Mouse (Mus musculus) heart, postnatal 4 days (tissue): ENCODE measurements around the gene Mrps34. TPM values are rescaled to one million over a fixed set of nuclear protein-coding genes. Genes with fewer than 3 reads are reported as not detected.

Experiments
- DNase-seq: peaks from one replicate; pipeline ENCODE4 v3.0.0; 2021
- total RNA-seq, 2 experiments: library from RNA; stranded (reverse); gene quantifications; 2 replicates each; pipeline ENCODE4 v1.2.3; 2021

Mrps34 gene
- total RNA-seq, 2 experiments from 2014 or later: 93.6 to 97.0 TPM

DNA sequence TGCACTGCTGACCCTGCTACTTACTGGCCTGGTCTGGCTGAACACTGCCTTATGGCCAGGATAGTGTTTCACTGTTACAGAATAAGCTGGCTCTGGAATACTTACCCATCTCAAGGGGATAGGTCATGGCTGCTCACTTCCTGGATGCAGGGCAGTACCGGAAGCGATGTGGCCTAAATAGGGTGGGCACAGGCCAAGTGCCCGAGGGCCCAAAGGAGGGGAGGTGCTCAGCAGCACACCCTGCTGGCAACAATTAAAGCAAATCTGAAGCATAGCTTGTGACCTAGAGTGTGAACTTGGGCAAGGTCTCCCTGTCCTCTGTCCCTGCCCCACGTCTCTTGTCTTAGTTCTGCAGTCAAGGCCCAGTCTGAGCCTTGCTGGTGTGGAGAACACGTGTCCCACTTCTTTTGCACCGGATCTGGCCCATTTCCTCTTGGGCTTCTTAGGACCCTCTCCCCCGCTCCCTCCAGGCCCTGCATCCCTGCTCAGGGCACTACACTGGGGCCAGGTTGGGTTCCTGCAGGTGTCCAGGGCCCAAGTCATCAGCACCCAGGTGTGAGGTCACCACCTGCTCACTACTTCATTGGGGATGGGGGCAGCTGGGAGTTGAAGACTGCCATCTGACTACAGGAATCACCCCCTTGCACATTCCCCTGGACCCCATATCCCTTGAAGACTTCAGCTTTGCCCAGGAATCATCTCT, 13.0 kb upstream of the Mrps34 start:
- DNase-seq: peak; percentile 71

DNA sequence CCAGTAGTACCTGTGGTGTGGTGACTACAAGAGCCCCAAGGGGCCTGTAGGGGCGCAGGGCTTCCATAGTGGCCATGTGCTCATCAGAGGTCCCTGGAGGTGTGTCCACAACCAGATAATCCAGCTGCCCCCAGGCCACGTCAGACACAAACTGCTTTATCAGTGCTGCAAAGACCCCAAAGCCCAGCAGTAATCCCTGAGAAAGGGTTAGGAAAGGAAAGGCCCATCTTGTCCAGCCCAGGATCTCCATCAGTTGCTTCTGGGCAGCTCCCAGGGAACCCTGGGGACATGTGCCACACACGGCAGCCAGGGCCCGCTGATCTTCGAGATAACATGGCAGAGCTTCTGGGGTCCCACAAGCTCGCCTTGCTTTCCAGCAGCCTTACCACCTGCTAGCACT, 10.5 kb upstream of the Mrps34 start:
- DNase-seq: no peak

DNA sequence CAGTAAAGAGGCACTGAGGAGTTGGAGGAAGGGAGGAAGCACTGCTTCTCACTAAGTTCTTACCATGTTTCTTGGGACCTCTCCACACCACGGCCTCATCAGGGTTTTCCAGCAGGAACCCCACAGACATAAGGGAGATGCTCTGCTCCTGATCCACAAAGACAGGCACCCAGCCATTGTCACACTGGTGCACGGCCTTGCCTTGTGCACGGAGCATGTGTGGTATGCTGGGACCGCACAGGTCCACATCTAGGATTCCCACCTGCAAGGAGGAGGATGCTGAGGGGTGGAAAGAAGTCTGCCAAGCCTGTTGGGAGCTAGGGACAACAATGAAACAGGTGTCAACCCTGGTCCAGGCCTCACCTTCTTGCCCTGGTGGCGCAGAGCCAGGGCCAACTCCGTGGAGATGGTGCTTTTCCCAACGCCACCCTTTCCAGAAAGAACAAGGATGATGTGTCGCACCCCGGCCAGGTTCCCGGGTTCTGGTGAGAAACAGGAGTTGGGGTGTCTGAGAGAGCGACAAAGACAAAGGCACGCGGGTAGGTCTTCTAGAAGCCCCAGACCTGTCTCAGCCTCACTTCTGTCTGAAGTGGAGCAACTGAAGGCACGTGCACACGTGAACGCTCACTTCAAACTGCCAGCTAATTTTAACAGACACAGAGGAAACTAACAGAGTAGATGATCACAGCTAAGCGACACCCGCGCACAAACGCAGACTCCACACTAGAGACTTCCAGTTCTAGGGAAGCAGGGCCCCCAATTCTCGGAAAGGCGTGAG, 9.4 kb upstream of the Mrps34 start:
- no peak for DNase-seq

DNA sequence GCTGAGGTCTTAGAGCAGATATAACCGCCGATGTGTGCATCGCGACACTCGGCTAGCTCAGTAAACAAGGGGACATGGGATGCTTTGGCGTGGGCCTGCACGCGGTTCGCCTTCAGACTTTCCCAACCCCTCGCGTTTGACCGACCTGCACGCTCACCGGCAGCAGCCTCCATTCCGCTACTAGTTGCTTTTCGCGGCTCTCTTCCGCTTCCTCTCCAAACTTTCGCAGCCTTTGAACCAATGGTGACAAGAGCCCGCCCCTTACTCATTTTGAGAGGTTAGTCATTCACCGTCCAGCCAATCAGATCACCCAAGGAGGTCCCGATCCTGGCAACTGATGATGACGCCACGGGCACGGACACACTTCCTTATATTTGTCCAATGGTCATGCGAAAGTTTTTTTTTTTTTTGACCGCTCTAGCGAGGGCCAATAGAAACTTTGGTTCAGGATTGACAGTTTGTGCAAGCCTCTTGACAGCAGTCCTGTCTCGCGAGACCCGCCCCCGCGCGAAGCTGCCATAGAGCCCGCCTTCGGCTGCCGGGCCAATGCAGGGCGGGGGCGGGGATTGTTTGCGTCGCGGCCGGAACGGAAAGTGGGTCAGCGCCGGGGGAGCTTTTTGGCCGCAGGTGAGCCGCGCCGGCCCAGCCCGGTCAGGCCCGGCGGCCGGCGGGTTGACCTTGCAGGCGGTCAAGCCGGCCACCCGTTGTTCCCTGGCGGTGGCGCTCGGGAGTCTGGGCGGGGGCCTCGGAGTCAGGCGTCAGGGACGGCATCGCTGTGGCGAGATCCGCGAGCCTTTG, 8.6 kb upstream of the Mrps34 start, which contains the start of the genes Nubp2 and Spsb3:
Gene Nubp2 (minus strand): TSS at position 216 of the 798 bp plus-strand sequence.
Gene Spsb3 (plus strand): TSS at position 510 of the 798 bp plus-strand sequence.
- DNase-seq: peak; percentile 98

DNA sequence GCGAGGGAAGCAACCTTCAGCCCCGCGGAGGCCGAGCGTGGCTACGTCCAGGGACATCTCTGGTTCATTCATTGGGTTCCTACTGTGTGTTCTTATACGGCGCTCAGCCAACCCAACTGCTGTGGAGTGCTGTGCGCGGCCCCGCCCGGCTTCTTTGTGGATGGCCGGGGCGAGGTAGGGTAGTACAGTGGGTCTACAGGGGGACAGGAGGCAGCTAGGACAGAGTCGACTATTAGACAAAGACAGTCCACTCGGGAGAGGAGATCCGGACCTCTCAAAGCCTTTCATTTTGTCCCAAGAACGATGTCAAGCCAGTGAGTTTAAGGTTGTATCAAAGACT, 8.0 kb upstream of the Mrps34 start:
- DNase-seq: no peak

DNA sequence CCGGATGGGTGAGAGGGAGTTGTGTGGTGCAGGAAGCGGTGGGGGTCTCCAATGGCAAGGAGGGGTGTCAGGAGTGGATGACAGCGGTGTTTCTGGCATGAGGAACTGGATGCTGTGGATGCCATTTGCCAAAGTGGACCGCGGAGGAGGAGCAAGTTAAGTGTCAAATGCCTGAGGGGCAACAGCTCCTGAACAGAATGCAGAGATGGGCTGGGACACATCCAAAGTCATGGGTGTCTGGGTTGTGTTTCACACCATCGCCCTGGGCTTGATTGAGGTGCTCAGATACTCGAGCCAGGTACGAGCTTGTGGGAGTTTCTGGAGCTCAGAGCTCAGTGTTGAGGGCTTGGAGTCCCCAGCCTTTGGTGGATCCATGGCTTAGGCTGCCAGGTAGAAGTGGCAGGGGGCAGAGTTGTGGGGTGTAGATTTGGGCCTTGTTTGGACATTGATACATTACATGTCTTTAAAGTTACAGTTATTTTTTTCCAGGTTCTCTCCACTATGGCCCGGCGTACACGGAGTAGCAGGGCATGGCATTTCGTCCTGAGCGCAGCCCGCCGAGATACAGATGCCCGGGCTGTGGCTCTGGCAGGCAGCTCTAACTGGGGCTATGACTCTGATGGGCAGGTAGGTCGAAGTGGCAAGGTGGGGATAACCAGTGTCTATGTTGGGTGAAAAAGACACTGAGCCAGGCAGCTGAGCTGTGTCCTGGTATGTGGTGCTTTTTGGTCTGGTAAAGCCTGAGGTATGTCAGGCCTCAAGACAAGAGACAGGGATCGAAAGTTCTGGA, 7.4 kb upstream of the Mrps34 start:
- no peak for DNase-seq

DNA sequence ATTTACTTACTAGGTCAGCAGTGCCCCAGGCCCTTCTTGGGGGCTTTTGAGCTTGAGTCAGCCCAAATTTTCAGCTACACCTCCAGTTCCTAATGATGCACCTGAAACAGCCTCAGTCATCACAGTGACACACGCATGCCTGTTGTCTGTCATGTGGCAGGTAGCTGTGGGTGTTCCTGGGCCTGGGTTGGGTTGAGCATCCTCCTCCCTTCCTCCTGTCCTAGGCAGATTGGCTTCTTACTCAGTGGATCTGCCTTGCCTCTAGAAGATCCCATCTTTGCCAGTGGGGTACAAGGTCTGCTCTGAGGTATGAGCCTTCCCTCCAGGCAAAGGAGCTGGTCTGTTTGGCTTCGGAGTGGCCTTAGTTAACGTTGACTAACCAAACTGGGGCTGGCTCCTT, 6.1 kb upstream of the Mrps34 start:
- no peak for DNase-seq

DNA sequence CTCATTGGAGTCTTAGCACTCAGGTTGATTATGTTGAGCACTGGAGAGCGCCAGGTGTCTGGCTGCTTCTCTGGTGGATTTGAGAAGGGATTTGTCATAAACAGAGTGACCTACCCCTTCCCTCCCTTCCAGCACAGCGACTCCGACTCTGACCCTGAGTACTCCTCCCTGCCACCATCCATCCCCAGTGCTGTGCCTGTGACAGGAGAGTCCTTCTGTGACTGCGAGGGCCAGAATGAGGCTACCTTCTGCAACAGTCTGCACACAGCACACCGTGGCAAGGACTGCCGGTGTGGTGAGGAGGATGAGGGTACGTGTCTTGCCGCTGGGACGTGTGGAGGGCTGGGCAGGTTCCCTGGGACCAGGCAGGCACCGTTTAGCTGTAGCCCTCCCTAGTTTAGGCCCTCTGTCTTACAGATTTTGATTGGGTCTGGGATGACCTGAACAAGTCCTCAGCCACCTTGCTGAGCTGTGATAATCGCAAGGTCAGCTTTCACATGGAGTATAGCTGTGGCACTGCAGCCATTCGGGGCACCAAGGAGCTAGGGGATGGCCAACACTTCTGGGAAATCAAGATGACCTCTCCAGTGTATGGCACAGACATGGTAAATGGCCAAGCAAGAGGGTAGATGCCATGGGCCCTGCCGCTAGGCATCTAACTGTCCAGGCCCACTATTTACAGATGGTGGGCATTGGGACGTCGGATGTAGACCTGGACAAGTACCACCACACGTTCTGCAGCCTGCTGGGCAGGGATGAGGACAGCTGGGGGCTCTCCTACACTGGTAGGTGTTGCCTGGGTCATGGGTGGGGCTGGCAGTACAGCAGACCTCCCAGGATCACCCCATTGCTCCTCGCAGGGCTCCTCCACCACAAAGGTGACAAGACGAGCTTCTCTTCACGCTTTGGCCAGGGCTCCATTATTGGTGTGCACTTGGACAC, 4.5 kb upstream of the Mrps34 start:
- no peak for DNase-seq

DNA sequence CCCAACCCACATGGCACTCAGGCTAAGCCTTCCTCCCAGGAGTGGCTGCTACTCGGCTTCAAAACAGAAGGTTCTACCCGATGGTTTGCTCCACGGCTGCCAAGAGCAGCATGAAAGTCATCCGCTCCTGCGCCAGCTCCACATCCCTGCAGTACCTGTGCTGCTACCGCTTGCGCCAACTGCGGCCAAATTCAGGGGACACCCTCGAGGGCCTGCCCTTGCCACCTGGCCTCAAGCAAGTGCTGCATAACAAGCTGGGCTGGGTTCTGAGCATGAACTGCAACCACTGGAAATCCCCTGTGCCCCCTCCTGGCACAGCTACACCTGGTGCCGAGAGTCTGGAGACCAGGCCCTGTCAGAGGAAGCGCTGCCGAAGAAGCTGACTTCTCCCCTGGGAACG, 3.6 kb upstream of the Mrps34 start:
- DNase-seq: no peak

DNA sequence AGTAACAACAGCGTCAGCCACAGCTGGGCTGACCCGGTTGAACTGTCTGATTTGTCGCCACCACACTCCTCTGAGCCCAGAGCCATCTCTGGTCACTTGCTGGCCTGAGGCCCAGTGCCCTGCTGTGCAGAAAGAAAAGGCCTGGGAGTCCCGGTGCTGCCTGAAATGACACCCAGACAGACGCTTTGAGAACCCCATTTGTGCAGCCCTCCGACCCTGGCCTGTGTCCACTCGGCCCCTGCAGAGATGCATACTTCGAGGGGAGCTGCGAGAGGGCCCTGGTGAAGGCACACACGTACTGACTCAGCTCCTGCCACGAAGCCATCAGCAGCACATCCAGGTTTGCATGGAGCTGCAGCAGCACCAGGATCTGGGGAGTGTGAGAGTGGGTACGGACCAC, 2.1 kb upstream of the Mrps34 start:
- DNase-seq: no peak

DNA sequence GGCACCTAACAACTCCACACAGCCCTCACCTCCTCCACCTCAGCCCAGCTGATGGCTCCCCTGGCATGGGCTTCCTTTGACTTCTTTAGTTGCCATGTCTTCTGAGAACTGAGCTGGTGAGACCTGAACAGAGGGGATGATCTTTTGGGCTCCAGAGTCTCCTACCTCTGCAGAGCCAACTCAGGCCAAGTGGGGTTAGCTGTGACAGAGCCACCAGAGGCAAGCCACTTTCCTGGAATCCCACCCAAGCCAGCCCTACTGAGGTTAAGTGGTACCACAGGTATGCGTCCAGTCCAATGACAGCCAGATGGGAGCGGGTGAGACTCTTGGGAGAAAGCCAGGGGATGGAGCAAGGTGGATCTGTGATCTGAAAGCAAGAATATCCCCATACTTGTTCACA, 1.6 kb upstream of the Mrps34 start:
- DNase-seq: no peak

DNA sequence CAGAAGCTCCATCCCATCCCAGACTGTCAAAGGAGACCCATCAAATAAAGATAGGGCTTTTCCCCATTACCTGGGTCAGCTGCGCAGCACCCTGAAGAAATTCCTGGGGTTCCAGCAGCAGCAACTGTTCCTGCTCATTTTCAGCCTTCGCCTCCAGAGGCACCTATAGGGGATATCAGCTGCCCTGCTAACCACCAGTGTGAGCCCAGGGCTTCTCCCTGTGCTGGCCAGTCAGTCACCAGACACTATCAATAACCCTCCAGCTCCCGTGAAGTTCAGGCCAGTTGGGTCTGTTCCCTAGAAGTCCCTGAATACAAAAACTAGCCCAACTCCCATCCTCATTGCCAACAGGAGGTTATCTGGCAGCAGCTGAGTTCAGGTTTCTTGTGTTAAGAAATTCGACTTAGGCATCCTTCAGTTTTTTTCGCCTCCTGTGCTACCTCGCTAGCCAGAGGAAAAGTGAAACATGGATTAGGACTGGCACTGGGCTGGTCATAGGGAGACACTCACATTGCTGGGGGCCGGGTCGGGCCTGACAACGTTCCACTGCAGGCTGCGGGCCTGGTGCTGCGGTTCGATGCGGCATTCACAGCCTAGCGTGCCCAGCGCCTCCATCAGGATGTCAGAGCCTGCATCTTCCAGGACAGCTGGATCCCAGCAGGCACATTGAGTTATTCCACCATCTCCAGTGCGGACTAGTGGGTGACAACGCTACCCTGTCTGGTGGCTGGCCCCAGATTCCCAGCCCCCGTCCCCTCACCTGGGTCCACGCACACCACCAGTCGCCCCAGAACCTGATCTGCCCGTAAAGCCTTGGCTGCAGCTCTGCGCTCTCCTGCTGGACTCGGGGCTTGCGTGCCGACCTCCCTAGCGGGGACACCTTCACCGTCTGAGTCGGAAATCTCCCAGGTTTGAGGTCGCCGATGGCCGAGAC, 588 bp upstream of the Mrps34 start:
- no peak for DNase-seq

DNA sequence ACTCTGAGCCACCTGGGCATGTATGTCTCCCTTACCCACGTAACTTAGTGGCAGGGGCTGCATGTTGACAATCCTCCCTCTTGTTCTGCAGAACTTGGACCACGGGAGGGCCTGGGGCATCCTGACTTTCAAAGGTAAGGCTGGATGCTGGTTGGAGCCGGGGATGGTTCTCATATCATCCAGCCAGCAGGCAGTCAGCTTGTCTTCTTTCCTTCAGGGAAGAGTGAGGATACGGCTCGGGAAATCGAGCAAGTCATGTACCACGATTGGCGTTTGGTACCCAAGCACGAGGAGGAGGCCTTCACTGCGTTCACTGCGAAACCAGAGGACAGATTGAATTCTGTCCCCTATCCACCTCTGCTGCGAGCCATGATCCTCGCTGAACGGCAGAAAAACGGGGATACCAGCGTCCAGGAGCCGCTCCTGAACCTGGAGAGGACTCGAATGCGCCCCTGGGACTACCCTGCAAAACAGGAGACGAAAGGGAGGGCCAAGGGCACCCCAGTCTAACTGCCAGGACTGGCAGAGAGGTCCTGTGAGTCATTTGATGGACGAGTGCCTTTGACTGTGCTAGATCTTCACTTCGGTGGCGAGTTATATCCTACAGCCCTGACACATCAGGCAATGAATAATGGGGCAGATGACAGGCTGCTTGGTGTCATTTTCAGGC, 790 bp downstream of the Mrps34 start:
- DNase-seq: no peak

DNA sequence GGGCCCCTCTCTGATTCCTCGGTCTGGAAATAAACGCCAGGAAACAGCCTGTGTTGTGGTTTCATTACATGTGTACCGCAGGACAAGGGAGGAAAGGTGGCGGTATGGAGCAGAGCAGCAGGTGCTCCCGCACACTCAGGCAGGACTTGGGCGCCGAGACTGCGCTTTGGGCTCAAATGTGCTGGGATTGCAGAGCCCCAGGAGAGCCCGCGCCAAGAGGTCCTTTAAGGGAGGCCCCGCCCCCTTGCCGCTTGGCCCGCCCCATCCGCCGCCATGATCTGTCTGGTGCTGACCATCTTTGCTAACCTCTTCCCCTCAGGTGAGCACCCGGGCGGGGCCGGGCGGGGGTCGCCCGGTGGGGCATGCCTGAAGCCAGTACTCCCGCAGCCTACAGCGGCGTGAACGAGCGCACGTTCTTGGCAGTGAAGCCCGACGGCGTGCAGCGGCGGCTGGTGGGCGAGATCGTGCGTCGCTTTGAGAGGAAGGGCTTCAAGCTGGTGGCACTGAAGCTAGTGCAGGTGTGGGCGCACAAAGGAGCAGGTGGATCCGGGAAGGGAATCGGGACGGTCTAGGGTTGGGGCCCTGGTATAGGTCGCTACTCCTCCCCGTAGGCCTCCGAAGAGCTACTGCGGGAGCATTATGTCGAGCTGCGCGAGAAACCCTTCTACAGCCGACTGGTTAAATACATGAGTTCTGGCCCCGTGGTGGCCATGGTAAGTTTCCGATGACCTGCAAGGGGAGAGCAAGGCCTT, 1.5 kb downstream of the Mrps34 start, which contains the start of gene Nme3:
Gene Nme3 (plus strand): TSS at position 260 of the 752 bp plus-strand sequence.
- peak; percentile 78 for DNase-seq

DNA sequence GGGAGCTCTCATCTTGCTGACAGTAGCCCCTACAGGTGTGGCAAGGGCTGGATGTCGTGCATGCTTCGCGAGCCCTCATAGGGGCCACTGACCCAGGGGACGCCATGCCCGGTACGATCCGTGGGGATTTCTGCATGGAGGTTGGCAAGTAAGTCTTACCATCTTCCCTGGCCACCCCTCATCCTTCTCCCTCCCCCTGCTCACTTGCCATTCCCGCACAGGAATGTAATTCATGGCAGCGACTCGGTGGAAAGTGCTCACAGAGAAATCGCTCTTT, 2.0 kb downstream of the Mrps34 start:
- no peak for DNase-seq

DNA sequence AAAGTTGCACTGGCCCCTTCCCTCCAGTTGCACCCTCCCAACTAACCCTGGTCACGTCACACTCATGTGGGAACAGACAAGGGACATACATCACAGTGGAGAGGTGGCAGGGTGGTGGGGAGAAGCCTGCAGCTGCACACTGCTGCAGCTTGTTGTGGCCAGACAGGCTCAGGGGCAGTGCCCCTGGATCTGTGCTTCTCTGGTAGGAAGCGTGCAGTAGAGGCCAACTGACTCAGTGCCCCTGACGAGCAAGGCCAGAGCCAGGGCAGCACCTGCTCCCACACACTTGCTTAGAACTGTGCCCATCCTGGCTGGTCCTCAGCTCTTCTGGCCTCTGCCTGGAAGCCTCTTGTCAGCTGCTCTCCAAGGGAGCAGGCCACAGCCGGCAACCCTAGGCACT, 2.7 kb downstream of the Mrps34 start:
- no peak for DNase-seq

DNA sequence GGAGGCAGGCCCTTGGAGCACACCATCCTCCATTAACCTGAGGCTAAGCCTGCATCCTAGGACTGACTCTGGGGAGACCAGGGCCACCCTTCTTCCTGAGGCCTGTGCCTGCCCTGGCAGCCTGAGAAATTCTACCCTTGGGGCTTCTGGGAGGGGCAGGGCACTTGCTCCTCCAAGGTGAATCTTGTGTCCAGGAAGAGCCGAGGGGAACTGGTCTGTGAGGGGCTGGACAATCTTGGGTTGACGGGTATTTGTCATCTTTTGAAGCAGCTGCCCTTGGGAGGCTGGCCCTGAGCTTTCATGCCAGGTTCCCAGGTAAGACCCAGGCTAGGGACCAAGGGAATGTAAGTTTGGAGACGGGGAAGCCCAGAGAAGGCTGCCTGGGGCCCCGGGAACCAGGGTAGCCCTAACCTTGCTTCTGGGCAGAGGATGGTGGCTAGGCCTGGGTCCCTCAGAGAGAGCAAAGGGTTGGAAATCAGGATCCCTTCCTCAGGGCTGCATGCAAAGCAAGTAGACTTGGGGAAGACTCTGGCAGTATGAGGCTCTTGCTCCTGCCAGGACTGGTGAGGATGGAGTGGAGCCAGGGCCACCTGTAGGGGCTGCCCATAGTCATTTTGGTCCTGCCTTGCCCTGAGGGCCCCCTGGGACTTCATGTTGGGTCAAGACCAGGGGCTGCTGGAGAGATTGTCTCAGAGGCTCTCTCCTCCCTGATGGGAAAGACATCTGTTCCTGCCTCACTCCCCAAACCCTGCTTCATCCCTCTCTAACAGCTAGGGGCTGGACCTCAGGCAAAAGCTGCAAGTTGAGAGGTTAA, 3.3 kb downstream of the Mrps34 start:
- DNase-seq: no peak

DNA sequence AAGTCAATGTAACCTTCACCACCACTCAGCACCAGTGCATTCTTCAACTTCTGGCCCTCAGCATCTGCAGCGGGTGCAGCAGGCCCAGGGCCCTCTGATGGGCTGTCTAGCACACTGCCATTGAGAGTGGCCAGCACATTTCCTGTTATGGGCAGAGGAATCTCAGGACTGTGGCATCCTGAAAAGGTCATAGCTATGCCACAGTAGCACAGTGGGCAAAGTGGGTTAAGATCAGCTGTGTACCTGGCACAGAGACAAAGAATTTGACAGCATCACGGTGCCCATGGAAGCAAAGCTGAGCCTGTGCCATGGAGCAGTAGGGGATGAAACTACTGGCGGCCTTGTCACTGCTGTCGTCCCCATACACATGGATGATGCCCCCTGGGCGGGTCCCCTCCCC, 4.2 kb downstream of the Mrps34 start:
- DNase-seq: peak; percentile 66
